Mouse (Mus musculus) telencephalon, adult 2 months (tissue): ENCODE results near the gene Hmx1.

ENCODE experiments used
- DNase-seq: peaks from one replicate; pipeline ENCODE4 v3.0.0-alpha.2; 2011; ENCODE audit warnings: low read depth, low spot score

Hmx1 gene

DNA sequence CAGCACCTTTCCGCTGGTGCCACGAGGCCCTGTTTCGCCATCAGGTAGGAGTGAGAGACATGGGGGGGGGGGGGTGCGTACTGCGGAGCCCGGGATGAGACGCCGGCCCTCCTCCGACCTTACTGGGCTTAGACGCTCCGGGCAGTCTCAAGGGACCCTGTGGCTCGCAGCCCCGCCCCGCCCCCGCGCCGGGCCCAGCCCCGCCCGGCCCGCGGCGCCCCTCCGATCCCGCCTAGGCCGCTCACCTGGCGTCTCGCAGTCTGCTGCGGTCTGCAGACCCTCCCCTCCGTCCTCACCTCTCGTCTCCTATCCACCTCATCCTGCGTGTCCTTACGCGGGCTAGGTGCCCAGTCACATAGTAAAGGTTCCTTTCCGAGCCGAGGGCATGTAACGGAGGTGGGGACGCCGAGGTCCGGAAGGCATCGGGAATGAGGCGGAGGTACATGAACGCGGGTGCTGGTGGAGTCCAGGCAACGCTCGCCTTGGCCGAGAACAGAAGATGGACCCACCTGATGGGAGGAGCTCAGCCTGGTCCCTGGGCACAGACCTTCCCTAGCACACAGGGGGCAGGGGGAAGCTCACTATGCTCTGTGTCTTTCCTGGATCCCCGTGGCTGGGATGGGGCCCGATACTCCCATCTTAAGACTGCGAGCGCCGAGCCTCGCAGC is 8.9 kb downstream of the Hmx1 start:
- DNase-seq = no peak

DNA sequence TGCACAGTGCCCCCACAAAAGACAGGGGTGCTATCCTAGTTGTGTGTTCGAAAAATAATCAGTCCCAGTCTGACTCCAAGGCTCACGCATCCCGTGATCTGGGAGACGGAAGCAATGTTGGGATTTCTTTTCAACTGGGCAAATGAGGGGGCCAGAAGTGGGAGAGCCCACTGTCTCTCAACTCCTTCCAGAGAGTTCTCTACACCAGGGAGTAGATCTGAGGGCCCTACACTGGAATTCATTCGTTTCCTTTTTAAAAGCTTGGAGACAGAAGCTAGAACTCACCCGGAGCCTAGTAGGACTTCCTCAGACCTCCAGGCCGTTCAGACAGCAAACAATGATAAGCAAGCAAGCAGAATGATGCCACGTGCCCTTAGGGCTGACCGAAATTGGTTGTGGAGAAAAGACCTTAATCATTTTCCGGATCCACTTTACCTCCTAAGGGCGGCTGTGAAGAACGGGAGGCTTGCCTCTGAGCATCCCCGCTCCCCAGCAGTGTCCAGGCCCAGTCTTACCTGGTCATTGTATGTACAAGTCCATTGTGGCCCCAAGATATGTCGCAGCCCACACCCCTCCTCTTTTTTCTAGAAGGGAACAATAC is 9.5 kb downstream of the Hmx1 start:
- DNase-seq = no peak

DNA sequence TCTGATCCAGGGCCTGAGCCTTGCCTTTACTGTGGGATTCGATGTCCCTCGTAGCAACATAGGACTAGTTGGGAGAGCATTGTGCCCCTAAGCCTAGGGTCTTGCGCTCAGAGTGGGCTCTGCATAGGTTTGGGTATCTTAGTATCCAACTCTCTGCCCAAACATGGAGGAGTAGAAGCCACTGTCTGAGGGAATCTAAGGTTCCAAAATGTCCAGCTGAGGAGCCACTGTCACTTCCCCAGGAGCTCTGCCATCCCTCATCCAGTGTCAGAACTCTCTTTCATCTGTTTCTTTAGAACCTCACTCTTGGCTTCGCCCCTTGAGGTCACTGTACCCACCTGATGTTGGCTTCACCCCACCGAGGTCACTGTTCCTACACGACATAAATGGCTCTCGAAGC is 10.2 kb downstream of the Hmx1 start:
- no peak for DNase-seq

DNA sequence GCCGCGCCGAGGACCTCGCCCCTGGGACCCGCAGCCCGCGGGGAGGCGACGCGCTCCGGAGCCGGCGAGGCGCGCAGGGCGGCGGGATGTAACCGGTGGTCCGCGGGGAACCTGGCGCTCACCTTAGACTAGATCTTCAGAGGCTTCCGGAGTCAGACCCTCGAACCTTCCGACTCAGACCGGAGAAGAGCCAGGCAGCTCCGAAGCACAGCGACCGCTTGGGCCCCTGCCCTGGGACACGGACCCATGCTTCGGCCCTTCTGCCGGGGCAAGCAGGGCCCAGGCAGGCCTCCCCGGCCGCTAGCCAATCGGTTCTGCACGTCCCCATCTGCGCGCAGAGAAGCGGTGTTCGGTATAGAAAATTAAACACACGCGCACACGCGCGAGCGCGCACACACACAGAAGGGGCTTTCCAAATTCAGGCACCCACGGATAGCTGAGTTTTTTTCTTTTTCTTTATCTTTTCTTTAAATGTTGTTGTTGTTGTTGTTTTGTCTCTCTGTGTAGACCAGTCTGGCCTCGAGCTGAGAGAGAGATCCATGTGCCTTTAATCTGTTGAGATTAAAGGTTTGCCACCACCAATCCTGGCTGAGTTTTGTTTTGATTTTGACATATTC is 10.9 kb downstream of the Hmx1 start:
- DNase-seq = no peak

DNA sequence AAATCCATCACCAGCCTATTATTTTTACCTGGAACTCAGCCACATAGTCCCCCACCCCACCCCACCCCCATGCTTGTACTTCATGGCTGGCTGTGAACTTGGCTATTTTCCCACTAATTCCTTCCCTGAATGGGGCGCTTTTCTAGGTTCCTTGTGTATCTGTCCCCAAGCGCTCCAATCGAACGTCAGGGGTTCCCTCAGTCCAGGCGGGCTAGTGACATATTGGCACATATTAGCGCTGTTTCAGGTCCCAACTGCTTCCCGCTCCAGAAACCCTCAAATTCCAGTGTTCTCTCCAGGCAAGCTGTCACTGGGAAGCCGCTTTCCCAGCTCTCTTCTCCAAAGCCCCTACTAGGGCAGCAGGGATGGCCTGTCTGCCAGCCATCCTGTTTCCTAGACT is 12.3 kb downstream of the Hmx1 start:
- no peak for DNase-seq

DNA sequence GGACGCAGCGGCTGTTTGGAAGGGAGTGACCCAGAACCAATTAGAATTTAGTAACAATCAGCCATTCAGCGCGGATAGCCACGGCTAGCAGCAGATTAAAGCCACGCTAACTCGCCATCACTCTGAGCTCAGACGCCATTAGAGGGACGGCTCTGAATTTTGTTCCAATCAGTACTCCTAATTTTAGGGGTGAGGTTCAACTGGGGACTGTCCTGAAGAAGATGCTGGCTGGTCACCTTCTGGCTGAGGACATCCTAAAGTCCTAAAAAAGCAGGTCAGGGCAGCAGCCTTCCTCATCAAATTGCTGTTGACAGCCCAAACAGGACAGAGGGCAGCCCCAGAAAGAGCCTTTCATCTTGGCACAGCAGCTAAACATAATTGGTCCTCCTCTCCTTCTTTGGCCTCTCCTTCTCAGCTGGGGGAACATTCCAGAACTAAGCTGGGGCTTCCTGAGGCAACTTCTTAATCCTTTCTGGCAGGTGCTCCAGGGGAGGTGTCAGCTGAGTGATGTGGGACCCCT is 18.6 kb downstream of the Hmx1 start:
- no peak for DNase-seq

DNA sequence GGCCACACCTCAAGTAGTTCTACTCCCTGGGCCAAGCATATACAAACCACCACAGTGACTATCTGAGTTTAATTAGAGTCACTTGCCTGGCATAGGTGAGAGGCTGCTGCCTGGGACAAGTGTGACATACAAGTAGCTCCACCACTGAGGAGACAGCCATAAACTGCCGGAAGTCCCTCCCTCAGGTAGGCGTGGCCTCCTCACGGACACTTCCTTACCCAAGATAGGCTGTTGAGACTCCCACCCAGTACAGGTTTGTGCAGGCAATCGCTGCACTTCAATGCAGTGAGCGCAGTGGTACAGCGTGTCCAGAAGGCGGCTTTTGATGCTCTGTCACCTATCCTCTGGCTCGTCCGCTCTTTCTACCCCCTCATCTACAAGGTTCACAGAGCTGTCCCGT is 22.1 kb downstream of the Hmx1 start:
- no peak for DNase-seq

DNA sequence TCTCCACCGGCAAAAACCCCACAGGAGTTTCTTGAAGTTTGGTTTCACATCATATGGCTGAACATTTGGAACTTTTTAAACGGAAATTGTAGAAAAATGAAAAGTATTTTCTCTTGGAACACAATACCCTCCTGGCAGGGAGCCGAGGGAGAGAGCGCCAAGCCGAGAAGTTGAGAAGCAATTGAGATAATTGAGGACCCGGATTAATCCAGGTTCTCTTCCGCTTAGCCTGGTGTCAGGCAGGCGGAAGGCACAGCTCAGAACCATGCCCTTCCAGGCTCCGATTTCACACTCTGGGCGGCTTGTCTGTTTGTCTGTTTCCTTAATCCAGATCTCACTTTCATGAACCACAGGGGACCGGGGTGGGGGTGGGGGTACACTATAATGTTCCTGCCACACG is 23.9 kb downstream of the Hmx1 start:
- DNase-seq = no peak

DNA sequence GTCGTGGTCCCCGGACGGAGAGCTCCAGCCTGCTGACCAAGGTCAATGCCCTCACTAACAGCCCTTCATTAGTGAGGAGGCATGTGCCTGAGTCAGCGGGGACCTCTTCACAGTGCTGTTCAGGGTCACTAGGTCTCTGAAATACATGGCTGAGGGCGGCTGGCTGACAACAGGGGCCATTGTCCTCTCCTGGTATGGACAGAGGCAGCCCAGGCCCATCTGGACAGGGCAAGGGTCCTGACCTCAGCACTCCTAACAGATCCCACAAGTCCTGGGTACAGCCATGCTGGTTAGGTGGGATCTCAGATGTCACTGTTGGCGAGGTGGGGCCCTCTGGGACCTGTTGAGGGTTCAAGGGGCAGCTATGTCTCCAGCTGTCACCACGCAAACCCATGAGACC is 28.8 kb downstream of the Hmx1 start:
- no peak for DNase-seq

DNA sequence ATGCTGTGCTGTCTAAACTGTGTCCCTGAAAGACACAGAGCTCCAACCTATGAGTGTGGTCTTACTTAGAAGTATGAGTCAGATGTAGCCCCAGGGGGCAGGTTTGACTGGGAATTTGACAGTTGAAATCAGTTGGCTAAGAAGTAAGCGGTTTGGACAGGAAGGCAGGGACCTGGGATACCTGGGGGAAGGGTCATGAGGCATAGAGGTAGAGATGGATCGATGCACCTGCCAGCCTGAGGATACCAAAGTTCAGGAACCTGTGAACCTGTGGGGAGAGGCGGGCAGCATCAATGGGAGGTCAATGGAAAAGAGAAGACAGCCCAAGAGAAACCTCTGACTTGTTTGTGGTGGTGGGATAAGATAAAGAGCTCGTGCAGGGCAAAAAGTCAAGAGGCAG is 32.7 kb downstream of the Hmx1 start:
- DNase-seq = no peak

DNA sequence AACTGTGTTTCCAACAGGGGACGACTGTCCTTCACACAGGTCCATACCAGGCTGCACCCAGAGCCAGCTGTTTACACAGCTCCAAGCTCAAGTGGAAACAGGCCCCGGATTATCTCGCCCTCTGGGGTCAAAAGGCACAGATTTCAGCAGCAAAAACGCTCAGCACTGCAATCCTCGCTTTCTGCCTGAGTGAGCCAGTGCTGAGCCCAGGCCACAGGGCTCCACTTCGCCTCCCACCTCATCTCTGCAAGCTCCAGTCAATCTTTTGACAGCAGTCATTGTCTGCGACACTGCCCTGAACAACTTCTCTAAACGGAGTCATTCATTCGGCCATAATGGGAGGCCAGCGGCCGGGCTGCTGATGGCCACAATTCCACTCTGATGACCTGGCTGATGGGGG is 36.3 kb downstream of the Hmx1 start:
- no peak for DNase-seq

DNA sequence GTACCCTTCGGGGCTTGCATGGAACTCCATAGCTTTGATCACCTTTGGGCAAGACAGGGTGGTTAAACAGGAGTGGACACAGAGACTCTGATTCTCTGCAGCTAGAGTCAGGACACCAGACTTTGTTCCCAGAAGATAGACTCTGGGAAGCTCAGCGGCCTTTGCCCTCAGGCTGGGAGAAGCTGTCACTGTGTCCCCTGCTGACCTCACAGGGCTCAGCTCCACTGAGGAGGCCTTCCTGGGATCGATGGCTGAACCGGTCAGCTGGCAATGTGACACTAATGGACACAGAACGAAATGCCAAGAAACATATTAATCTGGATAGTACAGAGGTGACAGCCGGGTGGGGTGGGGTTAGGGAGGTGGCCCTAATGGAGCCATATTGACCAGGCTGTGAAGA is 39.0 kb downstream of the Hmx1 start:
- DNase-seq = no peak

DNA sequence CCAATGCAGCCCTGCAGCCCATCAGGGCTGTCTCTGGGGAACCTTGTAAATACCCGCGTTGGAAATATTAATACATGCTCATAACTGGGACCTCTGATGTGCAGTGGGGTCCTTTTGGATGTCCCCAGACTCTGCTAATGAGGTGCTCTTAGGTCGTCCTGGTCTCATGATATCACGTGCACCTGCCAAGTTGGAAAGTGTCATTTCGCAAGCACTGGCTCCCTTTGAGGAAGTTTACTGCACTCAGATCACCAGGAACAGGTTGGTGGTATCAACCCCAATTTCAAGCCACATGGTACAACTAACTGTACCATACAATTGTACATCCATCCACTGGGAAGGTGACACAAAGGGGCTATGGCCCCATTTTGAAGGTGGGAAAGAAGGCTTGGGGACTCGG is 39.5 kb downstream of the Hmx1 start:
- DNase-seq = no peak

DNA sequence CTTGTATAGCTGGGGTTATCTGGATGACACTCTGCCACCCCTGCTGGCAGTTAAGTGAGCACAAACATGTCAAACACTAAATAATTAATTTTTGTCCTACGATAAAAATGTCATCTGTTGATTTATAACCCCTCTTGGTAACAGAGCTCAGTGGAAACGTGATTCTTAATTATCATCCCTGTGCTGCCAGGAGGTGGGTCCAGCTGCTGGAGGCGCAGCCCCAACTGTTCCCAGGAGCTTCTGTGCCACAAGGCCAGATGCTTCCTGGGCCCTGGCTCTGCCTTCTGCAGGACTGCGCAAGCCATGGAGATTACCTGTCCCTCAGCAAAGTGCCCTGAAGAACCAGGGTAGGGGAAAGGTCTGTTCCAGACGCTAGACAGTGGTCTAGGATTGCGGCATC is 43.2 kb downstream of the Hmx1 start:
- no peak for DNase-seq

DNA sequence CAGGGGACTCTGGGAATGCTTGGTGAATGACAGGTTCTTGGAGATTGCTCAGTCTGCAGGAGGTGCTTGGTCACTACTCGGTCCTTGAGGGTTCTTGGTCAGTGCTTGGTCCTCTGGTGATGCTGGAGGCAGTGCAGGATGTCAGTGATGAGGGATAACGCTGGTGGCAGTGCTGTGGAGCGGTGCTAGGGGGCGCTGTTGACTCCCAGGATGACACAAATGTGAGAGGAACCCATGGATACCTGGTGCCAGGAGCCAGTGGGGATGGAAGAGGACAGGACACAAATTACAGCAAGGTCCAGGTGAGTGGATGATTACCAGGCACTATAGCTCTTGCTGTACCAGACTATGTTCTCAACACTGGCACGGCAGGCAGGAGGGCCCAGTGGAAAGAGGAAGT is 45.1 kb downstream of the Hmx1 start:
- no peak for DNase-seq

DNA sequence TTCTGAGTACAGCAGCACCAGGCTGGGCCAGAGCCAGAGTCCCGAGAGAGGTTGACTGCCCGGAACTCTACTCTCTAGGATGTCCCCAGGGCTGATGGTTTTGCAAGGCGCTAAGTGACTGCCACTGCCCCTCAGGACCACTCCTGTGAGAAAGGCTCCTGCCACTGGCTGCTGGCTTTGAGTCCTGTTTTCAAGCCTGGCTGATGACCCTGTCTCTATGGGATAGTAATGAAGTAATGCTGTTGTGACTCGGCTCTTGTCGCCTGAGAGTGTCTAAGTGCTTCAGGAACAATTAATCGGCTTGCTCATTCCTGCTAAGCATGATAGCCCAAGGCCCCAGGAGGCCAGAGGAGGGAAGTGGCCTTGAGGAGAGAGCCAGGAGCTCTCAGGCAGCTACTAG is 45.8 kb downstream of the Hmx1 start:
- DNase-seq = no peak

DNA sequence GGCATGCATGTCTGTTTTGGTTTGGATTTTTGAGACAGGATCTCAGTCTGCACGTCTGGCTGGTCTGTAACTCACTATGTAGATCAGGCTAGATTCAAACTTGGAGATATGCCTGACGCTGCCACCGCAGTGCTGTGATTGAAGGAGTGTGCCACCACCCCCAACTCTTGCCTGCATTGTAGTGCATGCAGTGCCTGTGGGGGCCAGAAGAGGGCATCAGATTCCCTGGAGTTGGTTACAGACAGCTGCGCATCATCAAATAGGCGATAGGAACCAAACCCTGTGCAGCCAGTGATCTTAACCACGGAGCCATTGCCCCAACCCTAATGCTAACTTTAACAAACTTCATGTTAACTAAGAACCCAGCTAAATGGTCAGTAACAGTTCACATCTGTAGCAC is 49.9 kb downstream of the Hmx1 start:
- DNase-seq = no peak

DNA sequence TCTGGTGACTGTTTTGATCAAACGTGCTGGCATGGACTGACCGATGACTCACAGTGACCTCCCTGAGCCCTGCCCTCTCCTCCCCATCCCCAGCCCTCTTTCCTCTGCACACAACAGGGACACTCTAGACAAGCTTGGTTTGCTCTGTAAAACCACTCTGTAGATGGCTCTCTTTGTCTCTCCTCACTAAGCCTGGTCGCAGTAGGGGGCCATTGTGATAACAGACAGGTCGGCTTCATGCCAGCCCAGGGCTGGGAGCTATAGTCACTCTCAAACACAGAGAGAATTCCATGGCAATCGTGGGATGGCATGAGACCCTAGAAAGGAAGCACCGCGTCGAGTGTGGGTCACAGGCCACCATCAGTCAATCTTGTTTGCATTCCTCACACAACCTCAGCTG is 51.6 kb downstream of the Hmx1 start:
- DNase-seq = no peak

DNA sequence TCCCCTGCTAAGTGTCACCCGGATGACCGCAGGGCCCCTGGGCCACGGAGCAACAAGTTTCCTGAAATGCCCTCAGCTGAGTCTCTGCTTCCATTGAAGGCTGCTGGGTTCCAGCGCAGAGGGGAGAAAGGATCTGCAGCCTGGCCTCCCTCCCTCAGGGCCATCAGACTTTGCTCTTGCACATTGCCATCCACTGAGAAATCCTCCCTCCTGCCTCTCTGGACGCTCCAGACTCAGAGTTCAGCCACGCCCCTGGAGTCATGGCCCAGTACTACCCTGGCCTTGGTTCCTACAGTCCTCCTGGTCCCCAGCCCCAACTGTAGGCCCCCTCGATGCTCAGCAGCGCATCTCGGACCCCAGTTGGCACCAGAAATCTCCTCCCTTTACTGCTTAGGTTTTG is 52.5 kb downstream of the Hmx1 start:
- DNase-seq = no peak

DNA sequence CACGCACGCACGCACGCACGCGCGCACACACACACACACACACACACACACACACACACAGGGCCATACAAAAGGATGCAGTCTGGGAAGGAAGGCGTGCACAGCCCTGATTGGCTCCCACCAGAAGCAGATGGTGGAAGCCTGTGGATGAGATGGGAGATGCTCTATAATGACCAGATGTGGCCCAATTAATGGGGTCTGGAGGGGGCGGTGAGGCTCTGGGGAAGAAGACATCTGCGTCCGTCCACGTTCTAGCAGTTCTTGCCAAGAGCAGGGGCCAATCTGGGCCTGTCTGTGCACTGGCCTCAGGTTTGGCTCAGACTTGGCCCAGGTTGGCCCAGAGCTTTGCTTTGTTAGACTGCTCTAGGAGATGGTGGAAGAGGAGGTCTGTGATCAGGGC is 55.8 kb downstream of the Hmx1 start:
- DNase-seq = no peak

DNA sequence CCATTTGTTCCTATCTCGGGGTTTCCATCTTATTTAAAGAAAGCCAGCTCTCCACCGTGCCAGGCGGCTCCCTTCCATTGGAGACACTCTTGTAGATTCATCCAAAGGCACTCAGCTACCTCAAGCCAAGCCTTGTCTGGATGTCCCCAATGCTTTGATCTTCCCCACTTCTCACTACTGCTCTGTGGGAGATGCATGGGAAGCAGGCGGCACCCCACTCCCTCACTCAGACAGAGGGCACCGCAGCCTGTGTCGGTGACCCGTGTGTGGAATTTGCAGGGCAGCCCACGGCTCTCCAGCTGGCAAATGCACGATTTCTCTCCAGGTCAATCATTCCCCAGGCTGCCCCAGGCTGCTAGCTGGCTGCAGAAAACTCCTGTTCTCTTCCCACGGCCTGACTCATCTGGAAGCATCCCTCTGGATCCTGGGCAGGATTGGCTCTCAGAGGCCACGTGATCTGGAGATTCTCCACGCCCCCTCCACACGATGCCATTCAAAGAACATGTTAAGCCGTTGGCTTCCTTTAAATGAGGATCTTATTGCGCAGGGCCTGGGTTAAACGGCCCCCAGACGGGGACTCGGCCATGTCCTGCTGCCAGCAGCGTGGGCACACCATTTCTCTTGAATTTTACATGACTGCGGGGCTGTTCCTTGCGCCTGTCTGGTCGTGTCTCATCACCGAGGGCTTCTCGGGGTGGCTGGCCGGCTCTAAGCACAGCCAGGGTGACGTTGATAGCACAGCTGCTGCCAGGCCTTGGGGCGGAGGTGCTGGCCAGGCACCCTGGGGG is 58.9 kb downstream of the Hmx1 start:
- peak; percentile 57 for DNase-seq
